Mouse (Mus musculus): ENCODE results near the gene Acad12.
"Not testable (repeated sequence)": the region's sequence is repeated elsewhere in the genome, so short reads cannot be mapped to it uniquely, and the experiment has no call there.

Gene Acad12

GRCm38 (mm10) chr5:121609556-121610135, 9.1 kb downstream of the Acad12 start:
- DNase-seq = not testable (repeated sequence)

- DNase-seq = peak; percentile 89 to 90
Observed at GRCm38 (mm10) chr5:121606151-121606550, 12.6 kb downstream of the Acad12 start.

DNA sequence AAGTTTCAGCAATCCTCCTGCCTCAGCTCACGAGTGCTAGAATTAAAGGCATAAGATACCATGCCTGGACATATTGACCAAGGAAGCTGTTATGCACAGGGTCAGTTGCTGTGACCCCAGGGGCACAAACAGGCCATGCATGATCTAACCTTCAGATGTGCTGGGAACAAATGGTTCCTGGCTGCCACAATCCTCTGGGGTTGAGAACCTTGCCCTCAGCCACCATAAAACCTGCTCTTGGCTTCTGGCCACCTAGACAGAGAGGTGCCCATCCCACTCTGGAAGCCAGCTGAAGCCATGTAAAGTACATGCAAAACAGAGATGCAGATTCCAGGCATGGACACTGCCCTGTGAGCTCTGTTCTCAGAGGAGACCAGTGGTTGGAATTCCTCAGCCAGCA, 14.9 kb downstream of the Acad12 start:
- not testable (repeated sequence) for DNase-seq

GRCm38 (mm10) chr5:121601547-121602299, 17.0 kb downstream of the Acad12 start:
- peak; percentile 95 to 96 for DNase-seq

DNA sequence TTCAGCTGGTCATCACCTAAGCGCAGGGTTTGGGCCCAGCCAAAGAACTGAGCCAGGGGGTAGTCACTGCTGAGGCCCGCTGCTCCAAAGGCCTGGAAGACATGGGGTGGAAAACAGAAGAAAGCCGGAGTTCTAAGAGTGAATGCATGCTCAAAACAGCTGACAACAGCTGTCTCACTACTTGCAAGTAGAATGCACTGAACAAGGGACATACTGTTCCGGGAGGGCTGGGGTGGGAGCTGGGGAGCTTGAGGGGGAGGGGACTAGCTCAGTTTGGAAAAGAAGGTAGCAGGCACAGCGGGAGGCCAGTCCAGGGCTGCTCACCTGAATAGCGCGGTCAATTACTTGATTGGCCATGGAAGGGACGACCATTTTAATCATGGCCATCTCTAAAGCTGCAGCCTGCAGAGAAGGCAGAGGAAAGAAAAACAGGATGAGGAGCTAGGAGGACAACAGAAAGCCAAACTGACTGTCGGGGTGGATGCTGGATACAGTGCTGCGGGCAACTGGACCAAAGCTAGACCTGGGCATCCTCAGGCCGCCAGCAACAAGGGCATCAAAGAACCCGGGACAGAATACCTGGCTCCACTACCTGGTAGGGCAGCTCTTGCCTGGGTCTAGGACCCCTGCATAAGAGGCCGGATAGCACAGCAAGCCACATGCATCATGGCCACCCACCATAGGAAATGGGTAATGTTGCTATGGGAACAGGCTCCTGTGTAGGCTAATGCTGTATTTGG, 19.7 kb downstream of the Acad12 start:
- peak in 1 of 2 experiments; percentile 16 for DNase-seq

DNA sequence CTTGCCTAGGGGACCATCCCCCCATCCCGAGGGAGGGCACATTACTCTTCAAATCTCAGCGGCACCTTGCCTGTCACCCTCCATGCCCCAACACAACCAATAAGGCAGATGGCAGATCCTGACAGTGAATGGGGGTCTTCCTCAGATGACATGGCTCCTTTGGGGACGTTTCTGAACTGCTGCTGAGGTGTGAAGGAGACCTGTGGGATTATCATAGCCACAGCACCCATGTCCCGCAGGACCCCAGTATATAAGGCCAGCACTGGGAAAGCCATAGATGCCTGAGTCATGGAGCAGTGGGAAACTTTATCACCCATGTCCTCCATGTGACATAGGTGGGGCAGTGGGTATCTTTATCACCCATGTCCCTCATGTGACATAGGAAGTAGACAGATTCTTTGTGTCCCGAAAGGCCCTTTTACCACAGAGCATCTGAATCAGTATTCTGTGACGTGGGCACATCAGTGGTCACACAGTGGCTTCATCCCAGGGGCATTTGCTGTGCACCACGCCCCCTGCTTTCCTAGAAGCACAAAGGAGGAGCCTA, 20.7 kb downstream of the Acad12 start:
- DNase-seq = no peak

DNA sequence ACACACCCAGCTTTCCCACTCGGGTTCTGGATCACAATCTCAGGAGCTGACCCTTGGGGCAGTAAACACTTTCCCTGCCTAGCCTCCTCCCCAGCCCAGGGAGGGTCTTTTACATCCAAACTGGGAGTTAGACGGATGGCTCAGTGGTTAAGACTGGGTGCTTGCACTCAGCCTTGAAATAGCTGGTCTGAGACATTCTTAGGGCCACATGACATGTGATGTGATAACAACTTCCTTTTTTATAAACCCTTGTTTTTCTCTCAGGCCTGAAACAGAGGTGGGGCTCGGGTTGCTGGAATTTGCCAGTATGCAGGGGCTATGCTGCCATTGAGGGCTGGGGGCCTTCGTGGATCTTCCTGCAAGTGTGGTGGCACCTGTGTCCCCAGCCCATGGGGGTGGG, 21.4 kb downstream of the Acad12 start:
- DNase-seq = no peak

DNA sequence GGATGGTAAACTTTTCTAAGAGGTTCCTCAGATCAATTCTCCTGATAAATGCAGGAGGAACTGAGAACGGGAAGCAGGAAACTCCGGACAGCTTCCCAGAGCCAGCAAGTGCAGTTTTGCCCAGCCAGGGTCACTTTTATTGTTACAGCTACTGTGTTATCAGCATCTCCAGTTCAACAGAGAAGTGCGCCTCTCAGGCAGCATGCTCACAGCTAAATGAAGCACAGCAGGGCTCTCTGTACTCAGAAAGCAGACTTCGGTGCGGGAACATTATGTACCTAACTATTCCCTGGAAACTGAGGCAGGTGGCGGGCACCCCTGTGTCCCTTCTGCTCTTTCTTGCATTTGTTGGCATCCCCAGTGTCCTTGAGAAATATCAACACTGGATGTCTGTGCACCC, 22.5 kb downstream of the Acad12 start:
- DNase-seq = no peak

DNA sequence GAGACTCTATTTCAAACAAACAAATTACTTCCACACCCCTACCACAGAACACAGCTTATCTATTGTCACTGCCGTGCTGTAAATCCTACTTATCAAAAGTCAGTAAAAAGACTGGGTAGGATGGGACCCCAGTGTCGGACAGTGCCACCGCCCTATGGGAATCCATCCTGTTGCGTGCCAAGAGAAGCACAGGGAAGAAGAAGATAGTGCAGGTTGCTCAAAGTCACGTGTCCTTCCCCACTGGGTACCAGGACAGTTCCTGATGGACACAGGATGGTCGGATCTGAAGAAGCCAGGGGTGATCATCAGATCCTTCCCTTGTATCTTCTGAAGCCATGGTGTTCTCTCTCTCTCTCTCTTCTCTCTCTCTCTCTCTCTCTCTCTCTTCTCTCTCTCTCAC, 23.0 kb downstream of the Acad12 start:
- DNase-seq = no peak

DNA sequence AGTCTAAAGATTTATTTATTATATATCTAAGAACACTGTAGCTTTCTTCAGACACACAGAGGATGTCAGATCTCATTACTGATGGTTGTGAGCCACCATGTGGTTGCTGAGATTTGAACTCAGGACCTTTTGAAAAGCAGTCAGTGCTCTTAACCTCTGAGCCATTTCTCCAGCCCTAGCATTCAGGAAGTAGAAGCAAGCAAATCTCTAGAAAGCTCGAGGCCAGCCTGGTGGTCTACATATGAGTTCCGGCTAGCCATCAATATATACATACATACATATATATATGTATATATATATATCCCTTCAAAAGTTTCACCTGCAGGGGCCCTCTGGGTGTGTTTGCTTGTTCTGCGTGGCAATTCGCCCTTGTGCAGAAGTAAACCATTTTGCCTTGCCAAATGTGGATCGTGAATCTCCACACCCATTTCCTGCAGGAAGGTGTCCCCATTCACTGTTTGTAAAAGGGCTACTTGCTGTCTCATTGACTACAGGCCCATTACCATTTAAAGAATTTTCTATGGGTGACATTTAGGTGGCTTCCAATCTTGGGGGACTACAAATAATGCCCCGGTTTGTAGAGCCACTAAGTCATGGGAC, 23.9 kb downstream of the Acad12 start:
- no peak for DNase-seq

DNA sequence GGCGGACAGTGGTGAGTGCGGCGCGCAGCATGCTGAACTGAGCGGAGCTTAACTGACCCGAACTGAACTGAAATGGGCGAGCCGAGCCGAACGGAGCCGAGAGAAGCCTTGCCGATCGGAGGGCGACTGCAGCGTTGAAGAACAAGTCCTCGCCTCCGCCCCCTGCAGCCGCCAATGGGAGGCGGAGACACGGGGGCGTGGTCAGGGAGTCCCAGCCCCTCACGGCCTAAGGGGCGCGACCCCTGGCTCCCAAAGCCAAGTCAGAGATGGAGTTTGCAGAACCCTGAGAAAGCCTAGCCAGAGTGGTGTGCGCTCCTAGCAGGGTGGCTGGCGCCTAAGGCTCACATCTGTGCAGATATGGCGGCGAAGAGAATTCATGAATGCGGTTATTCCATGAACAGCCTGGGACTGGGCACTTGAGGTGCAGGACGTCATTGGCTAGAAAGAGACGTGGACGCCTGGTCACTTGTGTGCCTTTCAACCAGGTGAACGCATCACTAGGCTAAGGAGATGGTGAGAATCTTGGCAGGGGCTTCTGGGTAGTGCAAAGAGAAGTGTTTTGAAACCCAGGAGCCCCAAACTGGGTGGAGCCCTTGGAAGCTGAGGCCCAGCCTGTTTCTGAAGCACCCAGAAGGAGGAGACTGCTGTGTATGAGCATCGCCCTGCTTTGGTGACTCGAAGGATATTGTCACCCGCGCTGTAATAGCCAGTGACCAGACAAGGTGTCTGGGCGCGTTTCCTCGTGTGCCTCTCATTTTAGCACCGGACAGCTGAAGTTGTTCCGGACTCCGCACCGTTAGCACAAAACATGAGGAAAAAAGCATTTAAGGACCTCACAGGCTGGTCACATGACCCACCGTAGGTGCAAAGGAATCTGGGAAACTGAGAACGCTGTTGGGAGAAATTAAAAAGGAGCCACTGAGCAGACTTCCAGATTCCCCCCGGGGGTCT, 25.0 kb downstream of the Acad12 start, which contains the start of gene Aldh2:
Gene Aldh2 (minus strand): TSS at position 374 of the 951 bp plus-strand sequence.
- DNase-seq = peak; percentile 90 to 95

GRCm38 (mm10) chr5:121592816-121593407, 25.8 kb downstream of the Acad12 start:
- peak in 1 of 2 experiments; percentile 66 for DNase-seq

GRCm38 (mm10) chr5:121592064-121592815, 26.5 kb downstream of the Acad12 start:
- peak in 1 of 2 experiments; percentile 23 for DNase-seq

DNA sequence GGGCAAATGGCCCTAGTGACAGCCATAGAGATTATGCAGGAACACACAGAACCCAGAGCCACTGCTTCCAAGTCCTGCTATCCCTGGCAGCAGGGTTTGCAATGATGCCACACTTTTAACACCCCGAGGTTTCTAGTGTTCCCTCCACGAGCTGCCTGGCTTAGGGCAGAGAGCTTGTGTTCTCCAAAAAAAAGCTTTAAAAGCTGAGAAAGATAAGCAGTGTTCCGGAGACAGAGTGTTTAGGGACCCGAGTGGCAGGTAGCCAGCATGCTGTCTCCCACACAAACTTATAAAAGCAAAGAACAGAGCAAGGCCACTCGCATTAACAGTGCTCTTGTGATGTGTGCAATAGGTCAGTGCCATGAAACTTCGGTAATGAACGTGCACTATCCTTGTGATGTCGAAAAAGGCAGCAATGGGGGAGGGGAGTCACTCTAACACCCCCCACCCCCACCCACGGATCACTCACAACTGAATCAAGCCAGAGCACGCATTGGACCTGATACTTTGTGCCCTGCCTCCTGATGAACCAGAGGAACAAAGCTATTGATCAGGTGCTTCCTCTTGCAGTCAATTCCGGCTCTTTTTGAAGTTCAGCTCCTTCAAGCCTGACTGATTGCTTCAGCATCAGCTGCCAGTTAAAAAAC, 27.2 kb downstream of the Acad12 start:
- peak in 1 of 2 experiments; percentile 23 for DNase-seq

- DNase-seq = no peak
Observed at GRCm38 (mm10) chr5:121589928-121590327, 28.8 kb downstream of the Acad12 start.

GRCm38 (mm10) chr5:121586400-121587039, 32.2 kb downstream of the Acad12 start:
- DNase-seq = peak in 1 of 2 experiments; percentile 49

DNA sequence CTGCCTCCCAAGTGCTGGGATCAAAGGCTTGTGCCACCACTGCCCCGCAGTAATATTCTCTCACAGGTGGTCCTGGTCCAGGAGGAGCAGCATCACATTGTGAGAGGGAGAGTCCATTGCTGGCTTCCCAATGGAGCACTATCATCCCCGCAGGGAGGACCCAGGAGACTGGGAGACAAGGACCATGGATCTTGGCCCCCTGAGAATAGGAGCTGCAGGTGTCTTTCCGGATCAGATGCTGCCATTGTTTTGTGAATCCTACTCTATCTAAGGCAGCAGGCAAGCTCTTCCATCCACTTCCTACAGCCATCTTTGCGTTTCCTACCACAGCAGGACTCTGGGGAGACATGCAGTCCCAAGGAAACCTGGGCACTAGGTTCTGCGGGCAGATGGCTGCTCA, 33.0 kb downstream of the Acad12 start:
- no peak for DNase-seq

- DNase-seq = no peak
Observed at GRCm38 (mm10) chr5:121585005-121585404, 33.7 kb downstream of the Acad12 start.

- DNase-seq = peak; percentile 91 to 94
Observed at GRCm38 (mm10) chr5:121583765-121584501, 34.8 kb downstream of the Acad12 start.

Measured in kidney, postnatal 4 days (tissue).